Mouse (Mus musculus) liver, adult 2 months (tissue): Measurements from ENCODE around the gene Rtkn2. TPM values are rescaled to one million over a fixed set of nuclear protein-coding genes. Genes with fewer than 3 reads are reported as not detected.
A peak's percentile ranks its signal among the peaks of the same experiment; 100 is the strongest.

Source experiments
- DNase-seq: peaks from one replicate; pipeline ENCODE4 v3.0.0-alpha.2; 2011; ENCODE audit warnings: low read depth, low spot score; ENCODE audit errors: extremely low read depth
- H3K27ac ChIP-seq: fragments of 200-500 bp; replicated peaks from 2 replicates; pipeline ENCODE4 v1.5.1; 2012; ENCODE audit warnings: low read depth, mild to moderate bottlenecking, control low read depth, inconsistent platforms, low read length; ENCODE audit not compliant: insufficient read depth
- H3K27me3 ChIP-seq: fragments of 200-500 bp; 2 replicates; pipeline ENCODE4 v1.6.1; 2012; ENCODE audit warnings: mild to moderate bottlenecking, moderate library complexity, low read length, inconsistent platforms; ENCODE audit not compliant: control insufficient read depth, insufficient read depth
- H3K36me3 ChIP-seq: fragments of 200-500 bp; 2 replicates; pipeline ENCODE4 v1.6.1; 2012; ENCODE audit warnings: low read length, inconsistent platforms; ENCODE audit not compliant: control insufficient read depth, insufficient read depth
- H3K4me1 ChIP-seq: fragments of 200-500 bp; 2 replicates; pipeline ENCODE4 v1.6.1; 2011; ENCODE audit warnings: low read length; ENCODE audit not compliant: control insufficient read depth, insufficient read depth
- H3K4me3 ChIP-seq: fragments of 200-500 bp; 2 replicates; pipeline ENCODE4 v1.5.1; 2011; ENCODE audit warnings: low read depth, mild to moderate bottlenecking, control low read depth, low read length, moderate library complexity; ENCODE audit not compliant: insufficient read depth
- H3K79me2 ChIP-seq: fragments of 200-500 bp; 2 replicates; pipeline ENCODE4 v1.6.1; 2012; ENCODE audit warnings: inconsistent platforms, mild to moderate bottlenecking, low read length, moderate library complexity; ENCODE audit not compliant: control insufficient read depth, insufficient read depth
- H3K9ac ChIP-seq: fragments of 200-500 bp; 2 replicates; pipeline ENCODE4 v1.6.1; 2012; ENCODE audit warnings: low read depth, mild to moderate bottlenecking, control low read depth, inconsistent platforms, low read length
- CTCF ChIP-seq: fragments of 200-500 bp; IDR thresholded peaks from 2 replicates; pipeline ENCODE4 v1.5.1; 2011; ENCODE audit warnings: low read depth, low read length, control low read depth
- POLR2A ChIP-seq: fragments of 200-500 bp; IDR thresholded peaks from 2 replicates; pipeline ENCODE4 v1.6.1; 2011; ENCODE audit warnings: low read length, control low read depth; ENCODE audit not compliant: insufficient read depth; ENCODE audit errors: extremely low read depth
- WGBS: fragments of 180-500 bp; shearing (Covaris S2); methylation state at CpG from one replicate; pipeline ENCODE4 v1.1.7; 2018; 5-methylcytosine and 5-hydroxymethylcytosine counted together
- polyA plus RNA-seq: library from polyadenylated mRNA; depleted of rRNA; stranded (reverse); fragments of >200 nt; gene quantifications from 2 replicates; pipeline ENCODE4 v1.2.3, GENCODE M21; 2012
- total RNA-seq: library from RNA; depleted of rRNA; stranded (reverse); fragments of >200 nt; gene quantifications from 2 replicates; pipeline ENCODE4 v1.2.3, GENCODE M21; 2014

The Rtkn2 gene
- total and polyA plus RNA-seq, 2 experiments: 0.09 TPM; not detected in 1

DNA sequence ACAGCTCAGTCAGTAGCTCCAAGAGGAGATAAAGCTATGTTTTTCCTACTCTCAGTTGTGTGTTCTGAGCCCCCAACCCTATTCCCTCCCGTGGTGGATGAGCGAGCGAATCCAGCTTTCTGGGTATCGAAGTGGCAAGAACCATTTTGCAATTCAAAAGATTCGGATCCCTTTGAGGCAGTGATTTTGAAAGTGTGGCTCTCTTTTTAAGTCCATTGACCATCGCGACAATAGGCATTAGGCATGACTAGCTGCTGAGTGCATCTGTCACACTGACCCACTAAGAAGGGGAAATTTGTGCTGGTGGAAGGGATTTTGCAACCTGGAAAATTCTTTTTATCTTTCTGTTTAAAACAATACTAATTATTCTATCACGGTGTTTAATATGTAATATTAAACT lies 15.3 kb upstream of the Rtkn2 start:
- Histone ChIP-seq H3K36me3 (no peaks in the 10 kb centered on the region), H3K27ac (no peak overlapping the region), H3K27me3 (no peaks in the 10 kb centered on the region), H3K9ac (no peak overlapping the region), H3K79me2 (no peaks in the 10 kb centered on the region), H3K4me1 (no peaks in the 10 kb centered on the region; the same call in 1 of the 2 replicates), H3K4me3 (no peak overlapping the region)
- no peak for DNase-seq
- 88% methylated on average over 8 of the region's 8 CpGs for WGBS
- TF ChIP-seq CTCF (no peak), POLR2A (no peak)

DNA sequence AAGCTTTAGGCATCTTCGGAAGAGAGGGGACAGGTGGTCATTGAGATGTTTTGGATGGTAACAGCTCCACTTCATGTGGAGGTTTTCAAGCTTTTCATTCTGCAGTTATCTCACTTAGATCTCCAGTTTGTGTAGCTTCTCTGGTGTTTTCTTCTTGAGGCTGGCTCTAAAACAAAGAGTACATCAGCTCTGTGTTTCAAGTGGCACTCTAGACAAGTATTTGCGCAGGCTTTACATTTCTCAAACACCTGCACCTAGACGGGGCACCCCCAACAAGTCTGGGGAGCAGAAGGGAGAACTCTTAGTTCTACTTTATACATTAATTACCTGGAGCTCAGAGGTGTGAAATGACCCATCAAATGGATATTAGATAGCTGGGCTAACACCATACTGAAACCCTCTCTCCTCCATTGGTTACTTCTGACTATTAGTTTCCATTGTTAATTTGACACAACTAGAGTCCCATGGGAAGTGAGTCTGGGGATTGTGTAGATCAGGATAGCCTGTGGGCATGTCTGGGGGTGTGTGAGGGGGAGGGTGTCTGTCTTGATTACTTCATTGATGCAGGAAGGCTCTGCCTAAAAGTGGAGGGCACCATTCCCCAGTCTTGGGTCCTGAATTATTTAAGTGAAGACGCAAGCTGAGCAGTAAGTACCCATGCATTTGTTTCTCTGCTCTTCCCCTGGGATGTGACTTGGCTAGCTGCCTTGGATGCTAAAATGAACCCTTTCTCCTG lies 14.0 kb upstream of the Rtkn2 start:
- Histone ChIP-seq H3K79me2 (no peaks in the 10 kb centered on the region), H3K36me3 (no peaks in the 10 kb centered on the region), H3K27ac (no peak overlapping the region), H3K9ac (no peak overlapping the region), H3K4me3 (no peak overlapping the region), H3K27me3 (no peaks in the 10 kb centered on the region), H3K4me1 (no peaks in the 10 kb centered on the region; the same call in 1 of the 2 replicates)
- TF ChIP-seq POLR2A (no peak), CTCF (no peak)
- DNase-seq: no peak
- 84% methylated on average over 4 of the region's 4 CpGs for WGBS

DNA sequence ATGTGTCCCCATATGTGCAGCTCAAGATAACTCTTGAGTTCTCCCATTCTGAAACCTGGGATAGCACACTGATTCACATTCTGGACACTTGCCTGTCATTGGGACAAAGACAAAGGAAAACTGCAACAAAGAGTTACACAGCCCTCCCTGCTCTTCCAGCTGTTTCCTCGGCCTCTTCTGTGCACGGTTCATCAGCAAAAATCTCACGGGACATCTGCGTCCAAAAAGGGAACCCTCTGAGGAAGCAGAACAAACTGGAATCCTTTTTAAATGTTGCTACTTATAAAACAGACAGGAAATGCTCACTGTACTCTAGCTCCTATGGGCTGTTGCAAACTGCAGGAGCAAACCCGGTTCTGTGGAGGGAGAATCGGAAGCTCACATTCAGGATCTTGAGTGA lies 13.3 kb upstream of the Rtkn2 start:
- peak; percentile 6 for DNase-seq
- H3K36me3 ChIP-seq: no peaks in the 10 kb centered on the region
- H3K27me3 ChIP-seq: no peaks in the 10 kb centered on the region
- no peak overlapping the region for H3K27ac ChIP-seq
- no peak overlapping the region for H3K9ac ChIP-seq
- WGBS: 77% methylated on average over 6 of the region's 6 CpGs
- no peaks in the 10 kb centered on the region; the same call in 1 of the 2 replicates for H3K4me1 ChIP-seq
- no peak overlapping the region for H3K4me3 ChIP-seq
- H3K79me2 ChIP-seq: no peaks in the 10 kb centered on the region
- no peak for TF ChIP-seq CTCF
- TF ChIP-seq POLR2A: no peak

DNA sequence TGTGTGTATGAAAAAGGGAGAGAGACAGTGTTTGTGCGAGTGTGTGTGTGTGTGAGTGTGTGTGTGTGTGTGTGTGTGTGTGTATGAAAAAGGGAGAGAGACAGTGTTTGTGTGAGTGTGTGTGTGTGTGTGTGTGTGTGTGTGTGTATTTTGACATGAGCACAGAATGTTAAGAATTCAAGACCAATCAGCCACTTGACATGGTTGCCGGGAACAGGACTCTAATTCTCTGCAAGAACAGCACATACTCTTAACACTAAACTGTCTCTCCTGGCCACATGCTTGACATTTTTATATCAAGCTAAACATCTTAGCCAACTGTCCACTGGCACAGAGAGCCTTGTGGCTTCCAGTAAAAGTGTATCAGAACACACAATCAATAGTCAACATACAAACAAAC lies 12.4 kb upstream of the Rtkn2 start:
- 93% methylated on average over 2 of the region's 2 CpGs for WGBS
- Histone ChIP-seq H3K27me3 (no peaks in the 10 kb centered on the region), H3K4me1 (no peaks in the 10 kb centered on the region; the same call in 1 of the 2 replicates), H3K79me2 (no peaks in the 10 kb centered on the region), H3K4me3 (no peak overlapping the region), H3K27ac (no peak overlapping the region), H3K36me3 (no peaks in the 10 kb centered on the region), H3K9ac (no peak overlapping the region)
- DNase-seq: no peak
- TF ChIP-seq POLR2A: no peak
- no peak for TF ChIP-seq CTCF

DNA sequence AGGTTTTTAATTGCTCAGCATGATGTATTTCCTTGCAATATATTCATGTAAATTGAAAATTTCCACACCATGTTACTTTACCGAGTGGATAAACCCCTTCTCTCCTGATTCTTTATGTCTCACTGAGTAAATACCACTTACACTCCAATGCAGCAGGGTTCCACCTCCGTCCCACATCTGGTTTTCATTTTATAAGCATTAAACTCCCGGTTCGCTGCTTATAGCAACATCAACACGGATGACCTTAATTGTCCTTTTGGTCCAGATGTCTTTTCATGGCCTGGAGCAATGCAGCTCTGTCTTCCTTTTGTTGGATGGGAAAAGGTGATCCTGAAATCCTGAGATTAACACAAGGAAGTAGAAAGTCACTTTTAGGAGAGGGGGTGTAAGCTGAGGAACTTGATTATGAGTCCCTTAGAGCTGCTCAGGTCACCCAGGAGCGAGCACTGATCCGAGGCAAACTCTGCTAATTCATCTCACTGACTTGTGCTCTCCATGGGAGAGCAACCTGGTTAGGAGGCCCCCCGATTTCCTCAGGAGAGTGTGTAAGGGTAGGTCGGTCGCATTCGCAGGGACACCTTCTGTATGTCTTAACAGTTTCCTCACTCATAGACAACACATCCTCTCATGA lies 8.1 kb upstream of the Rtkn2 start:
- Histone ChIP-seq H3K79me2 (no peaks in the 10 kb centered on the region), H3K27me3 (no peaks in the 10 kb centered on the region), H3K36me3 (no peaks in the 10 kb centered on the region), H3K4me1 (no peaks in the 10 kb centered on the region), H3K27ac (no peak overlapping the region), H3K9ac (no peak overlapping the region), H3K4me3 (no peak overlapping the region)
- no peak for TF ChIP-seq POLR2A
- no peak for TF ChIP-seq CTCF
- DNase-seq: no peak
- 85% methylated on average over 11 of the region's 11 CpGs for WGBS

DNA sequence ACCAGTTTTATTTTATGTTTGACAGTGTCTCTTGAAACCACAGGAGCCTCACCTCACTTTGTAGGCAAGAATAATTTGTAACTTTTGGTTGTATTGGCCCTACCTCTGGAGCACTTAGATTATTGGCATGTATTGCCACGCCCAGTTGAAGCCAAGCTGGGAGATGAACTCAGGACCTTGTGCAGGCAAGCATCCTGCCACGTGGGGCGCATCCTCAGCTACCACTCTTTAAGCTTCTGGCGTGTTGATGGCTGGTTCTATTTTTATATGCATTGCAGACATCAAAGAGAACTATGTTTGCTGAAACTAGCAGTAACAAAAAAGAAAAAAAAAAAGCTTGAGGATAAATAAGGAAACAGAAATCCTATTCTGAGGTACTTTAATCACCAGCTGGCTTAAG lies 2.1 kb upstream of the Rtkn2 start:
- TF ChIP-seq CTCF (no peak), POLR2A (no peak)
- 65% methylated on average over 4 of the region's 4 CpGs for WGBS
- Histone ChIP-seq H3K9ac (no peak overlapping the region), H3K4me3 (no peak overlapping the region), H3K4me1 (no peaks in the 10 kb centered on the region), H3K27ac (no peak overlapping the region), H3K27me3 (no peaks in the 10 kb centered on the region), H3K36me3 (no peaks in the 10 kb centered on the region), H3K79me2 (no peaks in the 10 kb centered on the region)
- no peak for DNase-seq
